Mouse (Mus musculus) lung, adult 2 months (tissue): Measurements from ENCODE around the gene Mtmr14. TPM values are rescaled to one million over a fixed set of nuclear protein-coding genes. Genes with fewer than 3 reads are reported as not detected.
A peak's percentile ranks its signal among the peaks of the same experiment; 100 is the strongest.

Experiments
- DNase-seq: peaks from one replicate; pipeline ENCODE4 v3.0.0; 2022
- H3K4me1 ChIP-seq: fragments of 200-500 bp; 2 replicates; pipeline ENCODE4 v1.6.1; 2011; ENCODE audit warnings: low read length; ENCODE audit not compliant: control insufficient read depth, insufficient read depth
- H3K4me3 ChIP-seq: fragments of 200-500 bp; replicated peaks from 2 replicates; pipeline ENCODE3; 2011; ENCODE audit warnings: low read depth, mild to moderate bottlenecking, control low read depth, low read length; ENCODE audit errors: extremely low read depth
- CTCF ChIP-seq: fragments of 200-500 bp; IDR thresholded peaks from 2 replicates; pipeline ENCODE4 v1.5.1; 2011; ENCODE audit warnings: mild to moderate bottlenecking, low read length, control low read depth; ENCODE audit not compliant: insufficient read depth
- POLR2A ChIP-seq: fragments of 200-500 bp; IDR thresholded peaks from 2 replicates; pipeline ENCODE4 v1.6.1; 2011; ENCODE audit warnings: low read depth, mild to moderate bottlenecking, control low read depth, low read length, borderline replicate concordance; ENCODE audit errors: extremely low read depth
- WGBS: fragments of 180-500 bp; shearing (Covaris S2); methylation state at CpG from one replicate; pipeline ENCODE4 v1.1.7; 2018; 5-methylcytosine and 5-hydroxymethylcytosine counted together
- polyA plus RNA-seq: library from polyadenylated mRNA; depleted of rRNA; stranded (reverse); fragments of >200 nt; gene quantifications from 2 replicates; pipeline ENCODE4 v1.2.3, GENCODE M21; 2012; rRNA removed

The Mtmr14 gene
- polyA plus RNA-seq, 1 experiment: 43.5 TPM

- 94% methylated on average over 3 of the region's 3 CpGs for WGBS
- H3K4me1 ChIP-seq: no peaks in the 10 kb centered on the region
- no peak for TF ChIP-seq POLR2A
- no peak for TF ChIP-seq CTCF
- no peak for DNase-seq
- no peak overlapping the region for H3K4me3 ChIP-seq
Observed at GRCm38 (mm10) chr6:113315972-113316371, 78.3 kb downstream of the Mtmr14 start.

- Histone ChIP-seq H3K4me3 (peak within 1 kb of the TSS; percentile 86), H3K4me1 (peaks cover 3% of the 10 kb centered on the region)
- TF ChIP-seq POLR2A (peak; percentile 89; the same call in 1 of the 2 replicates), CTCF (no peak)
- peak; percentile 96 for DNase-seq
- under 1% methylated on average over 52 of the region's 52 CpGs for WGBS
Observed at GRCm38 (mm10) chr6:113326533-113327315, 89.1 kb downstream of the Mtmr14 start, which contains the start of gene Ogg1. Gene Ogg1 (plus strand): TSS chr6:113326972.

- DNase-seq: no peak
- no peak for TF ChIP-seq POLR2A
- TF ChIP-seq CTCF: no peak
- WGBS: 97% methylated on average over 1 of the region's 1 CpGs
- no peak overlapping the region for H3K4me3 ChIP-seq
- peaks cover 6% of the 10 kb centered on the region for H3K4me1 ChIP-seq
Observed at GRCm38 (mm10) chr6:113329396-113329795, 91.8 kb downstream of the Mtmr14 start.

- WGBS: 28% methylated on average over 2 of the region's 2 CpGs
- no peak overlapping the region for H3K4me3 ChIP-seq
- H3K4me1 ChIP-seq: peaks cover 3% of the 10 kb centered on the region
- DNase-seq: no peak
- TF ChIP-seq CTCF (no peak), POLR2A (no peak)
Observed at GRCm38 (mm10) chr6:113330547-113330946, 92.9 kb downstream of the Mtmr14 start.

Other genes with a start within 250 kb of the Mtmr14 start
- gene Thumpd3, start 191.6 kb upstream of the Mtmr14 start, polyA plus RNA-seq: 3.5 and 5.8 TPM in 2 replicates
- gene Setd5, start 160.5 kb upstream of the Mtmr14 start, polyA plus RNA-seq: 28.7 and 30.6 TPM in 2 replicates
- gene Lhfpl4, start 42.5 kb upstream of the Mtmr14 start, polyA plus RNA-seq: 0.92 and 0.93 TPM in 2 replicates
- 0.06 TPM in 1 of 2 replicates, not detected in the other for gene Cpne9, start 44.5 kb downstream of the Mtmr14 start, polyA plus RNA-seq
- gene Brpf1, start 69.3 kb downstream of the Mtmr14 start, polyA plus RNA-seq: 20.2 and 21.3 TPM in 2 replicates
- gene Ogg1, start 89.1 kb downstream of the Mtmr14 start, polyA plus RNA-seq: 18.9 and 23.9 TPM in 2 replicates
- 69.2 and 84.4 TPM in 2 replicates for gene Camk1, start 106.1 kb downstream of the Mtmr14 start, polyA plus RNA-seq
- 25.7 and 26.9 TPM in 2 replicates for gene Tada3, start 140.0 kb downstream of the Mtmr14 start, polyA plus RNA-seq
- 62.3 and 67.0 TPM in 2 replicates for gene Arpc4, start 140.3 kb downstream of the Mtmr14 start, polyA plus RNA-seq
- 23.1 and 25.5 TPM in 2 replicates for gene Ttll3, start 151.4 kb downstream of the Mtmr14 start, polyA plus RNA-seq
- 43.1 and 44.9 TPM in 2 replicates for gene Rpusd3, start 181.5 kb downstream of the Mtmr14 start, polyA plus RNA-seq
- gene Cidec, start 197.9 kb downstream of the Mtmr14 start, polyA plus RNA-seq: 56.9 and 133 TPM in 2 replicates
- 39.0 and 48.0 TPM in 2 replicates for gene Jagn1, start 204.7 kb downstream of the Mtmr14 start, polyA plus RNA-seq
- gene Il17re, start 220.6 kb downstream of the Mtmr14 start, polyA plus RNA-seq: 57.2 and 62.4 TPM in 2 replicates
- 75.5 and 100.0 TPM in 2 replicates for gene Il17rc, start 233.6 kb downstream of the Mtmr14 start, polyA plus RNA-seq
- 22.9 and 30.4 TPM in 2 replicates for gene Creld1, start 245.5 kb downstream of the Mtmr14 start, polyA plus RNA-seq